Mouse (Mus musculus): ENCODE results near the gene Aarsd1.

GRCm38 (mm10) chr11:101462141-101462540 lies 44.7 kb upstream of the Aarsd1 start:
- no peak for TF ChIP-seq CTCF (IDR thresholded peaks at IDR 0.05; ENCODE audit: control insufficient read depth, insufficient read depth, insufficient read length)
- TF ChIP-seq CEBPB (IDR thresholded peaks at IDR 0.05; ENCODE audit: low read depth) = no peak

All from C2C12 (cell line).